Mouse (Mus musculus) CD8-positive naive resting alpha-beta T cell, adult 57 days (primary cell): ENCODE measurements around the gene Aven. TPM values are rescaled to one million over a fixed set of nuclear protein-coding genes. Genes with fewer than 3 reads are reported as not detected.

Source experiments
- total RNA-seq: library from RNA; stranded (reverse); gene quantifications from one replicate; pipeline ENCODE4 v1.2.4, GENCODE M21; 2023

Aven gene
- 63.3 TPM for total RNA-seq

GRCm38 (mm10) chr2:112492856-112493538 lies at the start of gene Aven:
TSS of gene Aven (plus strand) at chr2:112492964.

GRCm38 (mm10) chr2:112454862-112455564 lies 37.8 kb upstream of the Aven start, which contains the start of gene Emc7:
TSS of gene Emc7 (plus strand) at chr2:112454997.

DNA sequence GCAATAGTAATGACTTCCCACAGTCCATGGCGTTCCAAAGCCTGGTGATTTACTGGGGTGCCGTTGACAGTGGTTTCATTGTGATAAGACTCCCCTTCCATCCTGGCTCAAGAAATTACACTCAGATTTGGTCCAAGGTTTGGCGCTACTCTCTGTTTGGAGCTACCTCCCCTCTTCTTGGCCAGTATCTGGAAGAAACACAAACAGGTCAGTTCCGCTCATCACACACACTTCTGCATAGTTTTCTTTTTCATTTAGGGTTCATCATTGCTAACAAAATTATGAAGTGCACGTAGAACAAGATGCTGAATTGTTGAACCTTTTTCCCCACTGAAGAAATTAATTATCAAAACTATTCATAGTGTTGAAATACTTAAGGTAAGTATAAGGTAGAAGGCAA lies 12.1 kb upstream of the Aven start, which contains the start of gene Chrm5:
Gene Chrm5, minus strand, starts transcription at position 101 of the 400 bp plus-strand sequence.

Other genes starting within 250 kb of the Aven start
- not detected for gene Nutm1, start 233.7 kb upstream of the Aven start, total RNA-seq
- gene Nop10, start 231.0 kb upstream of the Aven start, total RNA-seq = 66.9 TPM
- 104 TPM for gene Slc12a6, start 227.1 kb upstream of the Aven start, total RNA-seq
- not detected for gene Gm21985, start 226.7 kb upstream of the Aven start, total RNA-seq
- gene Emc4, start 124.9 kb upstream of the Aven start, total RNA-seq = 33.7 TPM
- 10.7 TPM for gene Katnbl1, start 113.8 kb upstream of the Aven start, total RNA-seq
- 13.0 TPM for gene Emc7, start 38.0 kb upstream of the Aven start, total RNA-seq
- gene Chrm5, start 12.2 kb upstream of the Aven start, total RNA-seq = not detected